ENCODE assay signal across 9 mouse cellular contexts in genomic region chr11:101695906-101696661, GRCm38 (mm10). TPM values are rescaled to one million over a fixed set of nuclear protein-coding genes. Genes with fewer than 3 reads are reported as not detected.
DNase-seq lines count a peak whose midpoint lies in the region; ATAC-seq lines count a peak whose summit lies in the region.
"Had no signal": no experiment of that assay in that cellular context is flagged by ENCODE, and none has a peak within 500 bp of the region (broad histone marks: within the 10 kb centered on the region; RNA-seq: fewer than 3 reads in every experiment).

No protein-coding gene starts in this region.

- WGBS in heart, embryonic 11.5 days (ENCODE audit: insufficient replicate concordance): 4% methylated on average over 20 of the region's 20 CpGs
- WGBS in limb, embryonic 12.5 days: 8% methylated on average over 20 of the region's 20 CpGs
- 1% methylated on average over 20 of the region's 20 CpGs for WGBS in midbrain, embryonic 12.5 days

- H3K27me3 ChIP-seq in heart, embryonic 11.5 days (ENCODE audit: control insufficient read depth, insufficient read depth, low read length): no peaks in the 10 kb centered on the region
- H3K27me3 ChIP-seq in limb, embryonic 12.5 days: no peaks in the 10 kb centered on the region
- H3K27me3 ChIP-seq in midbrain, embryonic 12.5 days: no peaks in the 10 kb centered on the region
- H3K27me3 ChIP-seq: Patski had no signal

- no peak for DNase-seq in heart, adult 11 months
- DNase-seq in brain, embryonic 18.5 days (ENCODE audit: low read depth, low spot score): peak; percentile 75
- DNase-seq in heart, postnatal 14 days: peak; percentile 16 to 19
- DNase-seq in thymus, postnatal 0 days (ENCODE audit: low spot score): peak; percentile 10

- H3K9me3 ChIP-seq in heart, embryonic 11.5 days (replicated peaks; ENCODE audit: control insufficient read depth, low read length): no peaks in the 10 kb centered on the region
- 0 out of 2 replicates have a peak, but pooled peaks cover 5% of the 10 kb centered on the region for H3K9me3 ChIP-seq in limb, embryonic 12.5 days
- no peaks in the 10 kb centered on the region; the same call in 1 of the 2 replicates for H3K9me3 ChIP-seq in midbrain, embryonic 12.5 days

- H3K27ac ChIP-seq in heart, embryonic 11.5 days (ENCODE audit: low read depth, low read length): peak overlapping the region; percentile 24; the same call in 1 of the 2 replicates
- 0 out of 2 replicates have a peak overlapping the region, but pooled peaks have one; percentile 2 for H3K27ac ChIP-seq in limb, embryonic 12.5 days
- H3K27ac ChIP-seq in midbrain, embryonic 12.5 days (replicated peaks): peak overlapping the region; percentile 87

- H3K4me1 ChIP-seq in heart, embryonic 11.5 days (ENCODE audit: control insufficient read depth, insufficient read depth, low read length): peaks cover 18% of the 10 kb centered on the region
- peaks cover 15% of the 10 kb centered on the region for H3K4me1 ChIP-seq in limb, embryonic 12.5 days (replicated peaks)
- H3K4me1 ChIP-seq in midbrain, embryonic 12.5 days: peaks cover 32% of the 10 kb centered on the region

- H3K9ac ChIP-seq in heart, embryonic 11.5 days (ENCODE audit: low read depth, low read length): peak overlapping the region; percentile 68; the same call in 1 of the 2 replicates
- H3K9ac ChIP-seq in limb, embryonic 12.5 days (replicated peaks): peak overlapping the region; percentile 32; the same call in 1 of the 2 replicates
- peak overlapping the region; percentile 46 for H3K9ac ChIP-seq in midbrain, embryonic 12.5 days (replicated peaks)

- intact Hi-C loops in heart, postnatal 14 days (cut with DNase I): no loop called here

- peak overlapping the region; percentile 72 for H3K4me2 ChIP-seq in heart, embryonic 11.5 days
- peak overlapping the region; percentile 55 for H3K4me2 ChIP-seq in limb, embryonic 12.5 days
- H3K4me2 ChIP-seq in midbrain, embryonic 12.5 days (replicated peaks): peak overlapping the region; percentile 52

- no peaks in the 10 kb centered on the region for H3K36me3 ChIP-seq in heart, embryonic 11.5 days (ENCODE audit: control insufficient read depth, insufficient read depth, low read length)
- no peaks in the 10 kb centered on the region for H3K36me3 ChIP-seq in limb, embryonic 12.5 days
- H3K36me3 ChIP-seq in midbrain, embryonic 12.5 days: no peaks in the 10 kb centered on the region

- H3K4me3 ChIP-seq in heart, embryonic 11.5 days (ENCODE audit: low read depth, low read length): peak overlapping the region; percentile 39
- peak overlapping the region; percentile 25 for H3K4me3 ChIP-seq in limb, embryonic 12.5 days (replicated peaks)
- H3K4me3 ChIP-seq in midbrain, embryonic 12.5 days: peak overlapping the region; percentile 31

- ATAC-seq in heart, embryonic 11.5 days (replicated peaks; ENCODE audit: insufficient number of reproducible peaks, low FRiP score, low TSS enrichment): no peak
- ATAC-seq in limb, embryonic 12.5 days (ENCODE audit: insufficient number of reproducible peaks, insufficient read depth, low FRiP score, low TSS enrichment, low read depth): no peak
- ATAC-seq in midbrain, embryonic 12.5 days (ENCODE audit: low FRiP score, low read depth): peak; percentile 70
- no peak for ATAC-seq in CD4-positive, CD25-positive, alpha-beta regulatory T cell, adult 4 months
- ATAC-seq: Patski had no signal

RNA-seq across cellular contexts. Expression of gene Arl4d, which starts 30.7 kb away (rescaled TPM):
- polyA plus RNA-seq in heart, embryonic 11.5 days (2014; fragmentation: Nextera tagmentation; extraction: Ambion mirVana): 9.4 and 10.5 TPM in 2 replicates
- total RNA-seq in heart, postnatal 14 days (2021): 10 to 100 TPM; 28.6 to 29.6 TPM
- 1.7 and 2.5 TPM in 2 replicates for polyA plus RNA-seq in limb, embryonic 12.5 days (2016; fragmentation: Nextera tagmentation; extraction: Ambion mirVana)
- 6.5 and 8.4 TPM in 2 replicates for polyA plus RNA-seq in midbrain, embryonic 12.5 days (2016; fragmentation: Nextera tagmentation; extraction: Ambion mirVana)
- 3.0 and 3.1 TPM in 2 replicates for polyA plus RNA-seq in thymus, postnatal 0 days (2015; fragmentation: Nextera tagmentation; extraction: Ambion mirVana)
- polyA plus RNA-seq in CD4-positive, CD25-positive, alpha-beta regulatory T cell, adult 4 months (2017; shearing (Covaris generic)): not detected

RNA-seq across cellular contexts. Expression of gene Dhx8, which starts 36.6 kb away (rescaled TPM):
- 24.3 and 26.1 TPM in 2 replicates for polyA plus RNA-seq in heart, embryonic 11.5 days (2014; fragmentation: Nextera tagmentation; extraction: Ambion mirVana)
- 10 to 100 TPM; 17.8 to 19.9 TPM for total RNA-seq in heart, postnatal 14 days (2021)
- 53.8 and 53.9 TPM in 2 replicates for polyA plus RNA-seq in limb, embryonic 12.5 days (2016; fragmentation: Nextera tagmentation; extraction: Ambion mirVana)
- polyA plus RNA-seq in midbrain, embryonic 12.5 days (2016; fragmentation: Nextera tagmentation; extraction: Ambion mirVana): 46.9 and 48.0 TPM in 2 replicates
- polyA plus RNA-seq in thymus, postnatal 0 days (2015; fragmentation: Nextera tagmentation; extraction: Ambion mirVana): 42.9 and 53.5 TPM in 2 replicates
- polyA plus RNA-seq in CD4-positive, CD25-positive, alpha-beta regulatory T cell, adult 4 months (2017; shearing (Covaris generic)): 10 to 100 TPM; 30.8 to 39.0 TPM

Comparison
In these comparisons a context has a peak if more than half of its experiments do, and no peak if none do; other contexts are left out.
1. H3K27ac ChIP-seq: peak in every context shown above with its lines; median percentile 87 in midbrain, embryonic 12.5 days; 24 in heart, embryonic 11.5 days; 2 in limb, embryonic 12.5 days.